Mouse (Mus musculus) embryonic fibroblast, embryonic 13.5 days (primary cell): Measurements from ENCODE around the gene Nup210l.

Experiments
- CTCF ChIP-seq: IDR thresholded peaks from 2 replicates; pipeline ENCODE4 v1.5.1; 2011; ENCODE audit warnings: mild to moderate bottlenecking, control low read depth, low read length, moderate library complexity, borderline replicate concordance; ENCODE audit not compliant: insufficient read depth
- POLR2A ChIP-seq: IDR thresholded peaks from 2 replicates; pipeline ENCODE4 v1.6.1; 2011; ENCODE audit warnings: low read depth, mild to moderate bottlenecking, control low read depth, low read length, moderate library complexity

GRCm38 (mm10) chr3:90211475-90212398 lies 107.8 kb downstream of the Nup210l start:
- TF ChIP-seq CTCF, result no peak
- TF ChIP-seq POLR2A, result peak; percentile 7; the same call in 1 of the 2 replicates
